Mouse (Mus musculus): Measurements from ENCODE around the gene Tomm6.

The Tomm6 gene

GRCm38 (mm10) chr17:47688344-47688607, at the start of gene Tomm6:
TSS of gene Tomm6 (minus strand) at chr17:47688386.
- DNase-seq, result no peak

GRCm38 (mm10) chr17:47737271-47738065, 49.3 kb upstream of the Tomm6 start:
- DNase-seq, result peak; percentile 92 to 95

- peak; percentile 97 to 98 for DNase-seq
These were observed 48.7 kb upstream of the Tomm6 start, which contains the start of gene Tfeb for GRCm38 (mm10) chr17:47736856-47737255. TSS of gene Tfeb (plus strand) at chr17:47737030.

- no peak for DNase-seq
These were observed 47.4 kb upstream of the Tomm6 start for GRCm38 (mm10) chr17:47735553-47736100.

GRCm38 (mm10) chr17:47730633-47731575, 42.7 kb upstream of the Tomm6 start:
- peak; percentile 66 to 75 for DNase-seq

GRCm38 (mm10) chr17:47726566-47726965, 38.4 kb upstream of the Tomm6 start, which contains the start of gene Pgc:
TSS of gene Pgc (plus strand) at chr17:47726842.
- DNase-seq, result peak in 1 of 2 experiments; percentile 51

- no peak for DNase-seq
These were observed 33.0 kb upstream of the Tomm6 start for GRCm38 (mm10) chr17:47721183-47721582.

GRCm38 (mm10) chr17:47715037-47715436, 26.9 kb upstream of the Tomm6 start:
- DNase-seq, result no peak

GRCm38 (mm10) chr17:47712889-47713571, 24.8 kb upstream of the Tomm6 start:
- DNase-seq, result no peak

- no peak for DNase-seq
These were observed 23.7 kb upstream of the Tomm6 start for GRCm38 (mm10) chr17:47711883-47712282.

GRCm38 (mm10) chr17:47710036-47710435, 21.9 kb upstream of the Tomm6 start:
- no peak for DNase-seq

GRCm38 (mm10) chr17:47708972-47709371, 20.8 kb upstream of the Tomm6 start:
- no peak for DNase-seq

GRCm38 (mm10) chr17:47707961-47708360, 19.8 kb upstream of the Tomm6 start:
- no peak for DNase-seq

GRCm38 (mm10) chr17:47706196-47706595, 18.0 kb upstream of the Tomm6 start:
- peak; percentile 39 to 67 for DNase-seq

- DNase-seq, result no peak
These were observed 16.5 kb upstream of the Tomm6 start for GRCm38 (mm10) chr17:47704692-47705091.

GRCm38 (mm10) chr17:47703556-47703955, 15.4 kb upstream of the Tomm6 start:
- peak in 1 of 2 experiments; percentile 21 for DNase-seq

GRCm38 (mm10) chr17:47702548-47703345, 14.6 kb upstream of the Tomm6 start:
- peak in 1 of 2 experiments; percentile 39 for DNase-seq

GRCm38 (mm10) chr17:47701793-47702192, 13.6 kb upstream of the Tomm6 start:
- DNase-seq, result peak in 1 of 2 experiments; percentile 20

- no peak for DNase-seq
These were observed 10.9 kb upstream of the Tomm6 start for GRCm38 (mm10) chr17:47699055-47699454.

- no peak for DNase-seq
These were observed 10.0 kb upstream of the Tomm6 start for GRCm38 (mm10) chr17:47698156-47698555.

- no peak for DNase-seq
These were observed 7.1 kb upstream of the Tomm6 start for GRCm38 (mm10) chr17:47695337-47695710.

All from lung, postnatal 4 days (tissue).